Mouse (Mus musculus) E14TG2a.4 (cell line): Measurements from ENCODE around the gene Prom1.

Experiments used
- H3K27me3 ChIP-seq: 2 replicates; pipeline ENCODE4 v1.6.1; 2014; ENCODE audit warnings: low read length, control low read depth; ENCODE audit not compliant: insufficient read depth
- H3K36me3 ChIP-seq: 2 replicates; pipeline ENCODE4 v1.6.1; 2014; ENCODE audit warnings: low read length, control low read depth; ENCODE audit not compliant: insufficient read depth
- H3K4me1 ChIP-seq: replicated peaks from 2 replicates; pipeline ENCODE4 v1.6.1; 2014; ENCODE audit warnings: low read depth, low read length, control low read depth
- H3K4me3 ChIP-seq: replicated peaks from 2 replicates; pipeline ENCODE4 v1.5.1; 2014; ENCODE audit warnings: mild to moderate bottlenecking, low read length
- H3K9me3 ChIP-seq: 2 replicates; pipeline ENCODE4 v1.6.1; 2014; ENCODE audit warnings: low read length, control low read depth
- CTCF ChIP-seq: conservative IDR thresholded peaks from 2 replicates; pipeline ENCODE4 v1.5.1; 2014; ENCODE audit warnings: low read length
- NANOG ChIP-seq: IDR thresholded peaks from 2 replicates; pipeline ENCODE4 v1.6.1; 2014; ENCODE audit warnings: borderline replicate concordance, low read length, mixed read lengths
- POU5F1 ChIP-seq: IDR thresholded peaks from 2 replicates; pipeline ENCODE4 v1.6.1; 2014; ENCODE audit warnings: low read length, borderline replicate concordance

Prom1 gene

DNA sequence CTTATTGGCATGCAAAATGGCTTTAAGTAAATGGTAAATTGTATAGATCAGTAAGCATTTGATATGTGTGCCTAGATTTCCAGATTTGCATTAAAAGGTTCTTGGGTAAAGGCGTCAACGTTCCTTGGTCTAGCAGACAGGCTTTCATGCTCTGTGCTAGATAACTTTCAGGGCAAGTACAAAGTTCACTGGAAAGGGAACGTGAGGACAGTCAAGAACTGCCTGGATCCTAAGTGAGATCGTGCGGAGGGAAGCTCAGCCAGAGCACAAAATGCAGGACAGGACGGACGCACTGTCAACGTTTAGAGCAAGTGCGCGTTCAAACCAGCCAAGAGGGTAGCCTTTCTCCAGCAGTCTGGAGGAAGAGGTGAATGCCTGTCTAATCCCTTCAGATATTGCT lies 5.7 kb downstream of the Prom1 start:
- peaks cover 51% of the 10 kb centered on the region for H3K27me3 ChIP-seq
- TF ChIP-seq POU5F1 (no peak), CTCF (no peak), NANOG (no peak)
- H3K36me3 ChIP-seq, result peaks cover 4% of the 10 kb centered on the region; the same call in 1 of the 2 replicates
- H3K9me3 ChIP-seq, result no peaks in the 10 kb centered on the region
- H3K4me3 ChIP-seq, result no peak overlapping the region
- H3K4me1 ChIP-seq, result peaks cover 6% of the 10 kb centered on the region

DNA sequence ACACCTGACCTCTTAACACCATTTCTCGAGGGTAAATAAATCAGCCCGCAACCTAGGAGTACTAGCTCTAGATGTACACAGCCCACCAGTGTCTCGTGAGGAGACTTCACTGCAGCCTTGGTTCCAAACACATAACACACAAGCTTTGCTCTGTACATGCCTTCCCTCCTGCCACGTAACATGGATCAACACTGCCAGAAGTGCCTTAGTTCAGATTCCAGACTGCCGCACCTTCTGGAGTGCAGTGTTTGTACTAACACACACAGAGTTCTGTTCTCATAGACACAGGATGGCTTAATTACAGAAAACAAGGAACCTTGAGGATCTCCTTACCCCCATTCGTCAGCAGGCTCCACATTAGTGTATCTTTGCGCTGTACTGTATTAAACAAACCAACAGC lies 6.1 kb downstream of the Prom1 start:
- peaks cover 4% of the 10 kb centered on the region; the same call in 1 of the 2 replicates for H3K36me3 ChIP-seq
- H3K9me3 ChIP-seq, result no peaks in the 10 kb centered on the region
- peaks cover 47% of the 10 kb centered on the region for H3K27me3 ChIP-seq
- peaks cover 6% of the 10 kb centered on the region for H3K4me1 ChIP-seq
- TF ChIP-seq NANOG (no peak), POU5F1 (no peak), CTCF (no peak)
- no peak overlapping the region for H3K4me3 ChIP-seq

DNA sequence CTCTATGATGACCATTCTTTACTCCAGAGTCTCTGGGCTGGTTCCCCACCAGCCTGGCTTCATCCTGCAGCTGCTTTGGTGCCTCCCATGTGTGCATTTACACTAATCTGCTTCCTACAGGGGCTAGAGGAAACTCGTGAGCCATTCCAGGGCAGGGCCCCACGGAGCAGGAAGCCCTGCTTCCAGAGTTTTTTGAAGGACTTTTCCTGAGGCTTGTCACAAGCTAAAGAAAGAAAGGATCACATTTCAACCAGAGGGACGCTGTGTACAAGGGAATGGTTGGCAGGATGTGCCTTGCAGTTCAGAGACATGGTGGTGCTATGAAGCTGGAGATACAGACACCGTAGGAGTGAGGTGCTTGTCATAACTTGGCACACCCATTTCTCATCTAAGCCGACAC lies 14.8 kb downstream of the Prom1 start:
- Histone ChIP-seq H3K36me3 (no peaks in the 10 kb centered on the region), H3K27me3 (no peaks in the 10 kb centered on the region), H3K4me3 (no peak overlapping the region), H3K4me1 (peaks cover 15% of the 10 kb centered on the region), H3K9me3 (no peaks in the 10 kb centered on the region)
- TF ChIP-seq POU5F1 (no peak), CTCF (no peak), NANOG (no peak)

DNA sequence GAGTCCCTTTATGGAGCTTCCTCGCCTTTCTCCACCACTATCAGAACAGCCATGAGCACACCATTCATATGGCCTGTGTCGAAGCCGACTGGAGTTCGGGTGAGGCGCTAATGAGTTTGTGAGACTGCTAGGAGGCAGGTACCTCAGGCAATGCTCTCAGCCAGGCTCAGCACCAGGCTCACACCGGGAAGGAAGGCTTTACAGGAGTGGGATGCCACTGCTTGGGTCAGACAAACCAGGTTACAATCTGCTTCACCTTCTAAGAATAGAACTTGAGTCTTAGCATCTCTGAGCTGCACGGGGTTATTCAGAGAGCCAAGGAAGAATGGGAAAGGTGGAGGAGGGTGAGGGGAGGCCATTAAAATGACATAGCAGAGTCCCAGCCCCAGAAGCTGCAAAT lies 16.0 kb downstream of the Prom1 start:
- H3K4me3 ChIP-seq, result no peak overlapping the region
- TF ChIP-seq NANOG, result no peak
- no peak for TF ChIP-seq CTCF
- no peak for TF ChIP-seq POU5F1
- H3K27me3 ChIP-seq, result no peaks in the 10 kb centered on the region
- no peaks in the 10 kb centered on the region for H3K9me3 ChIP-seq
- H3K4me1 ChIP-seq, result peaks cover 15% of the 10 kb centered on the region
- H3K36me3 ChIP-seq, result no peaks in the 10 kb centered on the region

DNA sequence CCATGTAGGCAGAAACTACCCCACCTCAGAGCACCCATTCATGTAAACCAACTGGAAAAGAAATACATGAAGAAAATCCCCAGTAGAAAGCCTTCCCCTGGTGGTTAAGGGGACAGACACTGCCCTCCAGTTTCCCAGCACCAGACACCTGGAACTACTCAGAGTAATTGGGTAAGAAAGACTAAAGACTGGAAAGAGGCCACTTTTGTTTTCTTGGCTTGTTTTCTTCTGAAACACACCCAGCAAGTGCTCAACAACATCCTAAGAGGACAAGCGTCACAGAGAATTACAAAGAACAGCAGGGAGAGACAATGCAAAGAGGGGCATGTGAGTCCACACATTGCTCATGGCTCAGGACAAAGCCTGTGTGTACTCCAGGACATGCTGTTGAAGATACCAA lies 20.7 kb downstream of the Prom1 start:
- Histone ChIP-seq H3K4me3 (no peak overlapping the region), H3K36me3 (no peaks in the 10 kb centered on the region), H3K4me1 (peaks cover 15% of the 10 kb centered on the region), H3K27me3 (no peaks in the 10 kb centered on the region), H3K9me3 (no peaks in the 10 kb centered on the region)
- TF ChIP-seq POU5F1 (no peak), NANOG (no peak), CTCF (no peak)

DNA sequence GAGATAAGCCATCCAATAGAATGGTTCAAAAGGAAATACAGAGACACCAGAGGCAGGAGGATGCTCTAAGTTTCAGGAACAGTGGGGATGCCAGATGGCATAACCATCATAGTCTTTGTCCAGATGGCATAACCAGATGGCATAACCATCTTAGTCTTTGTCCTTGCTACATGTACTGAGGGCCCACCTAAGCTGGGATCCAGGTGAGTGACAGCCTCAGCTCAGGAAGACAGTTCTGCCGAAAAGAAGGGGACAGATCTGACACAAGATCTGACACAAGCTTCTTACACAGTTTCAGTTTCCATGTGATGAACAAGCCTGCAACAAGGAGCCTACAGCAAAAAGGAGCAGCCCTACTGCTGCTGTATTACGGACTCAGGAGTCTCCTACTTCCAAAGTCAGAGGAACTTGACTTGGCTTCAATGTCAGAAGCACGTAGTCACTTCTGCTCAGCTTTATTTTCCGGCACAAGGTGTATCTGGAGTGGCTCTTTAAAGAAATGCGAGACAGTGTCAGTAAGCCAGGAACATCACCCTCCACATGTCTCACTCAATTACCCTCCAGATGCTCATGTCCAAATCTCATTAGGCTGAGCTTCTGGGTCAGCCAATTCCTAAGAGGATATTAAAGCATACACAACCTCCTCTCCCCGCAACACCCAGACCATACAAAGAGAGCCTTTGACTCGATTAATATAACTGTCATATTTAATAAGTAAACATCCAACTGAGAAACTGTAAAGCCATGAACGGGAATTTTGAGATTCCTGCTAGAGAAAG lies 21.4 kb downstream of the Prom1 start:
- peaks cover 15% of the 10 kb centered on the region for H3K4me1 ChIP-seq
- no peaks in the 10 kb centered on the region for H3K36me3 ChIP-seq
- no peak for TF ChIP-seq CTCF
- TF ChIP-seq NANOG, result no peak
- TF ChIP-seq POU5F1, result no peak
- no peak overlapping the region for H3K4me3 ChIP-seq
- no peaks in the 10 kb centered on the region for H3K9me3 ChIP-seq
- H3K27me3 ChIP-seq, result no peaks in the 10 kb centered on the region

DNA sequence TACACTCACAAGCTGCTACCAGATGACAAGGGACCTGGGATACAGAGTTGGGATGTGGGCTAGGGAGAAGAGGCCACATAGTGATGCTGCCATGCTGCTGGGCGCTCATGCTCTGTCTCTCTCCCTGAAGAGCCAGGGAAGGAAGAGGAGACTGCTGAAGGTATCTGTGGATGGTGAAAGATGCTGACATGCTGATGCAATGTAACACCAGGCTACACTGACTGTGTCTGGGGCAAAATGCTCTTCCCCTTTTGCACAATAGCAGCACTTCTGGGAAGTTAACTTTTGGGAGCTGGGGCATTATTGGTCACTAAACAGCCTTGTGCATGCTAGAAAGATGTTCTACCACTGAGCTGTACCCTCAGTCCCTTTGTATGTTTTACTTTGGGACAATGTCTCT lies 26.4 kb downstream of the Prom1 start:
- Histone ChIP-seq H3K9me3 (no peaks in the 10 kb centered on the region), H3K36me3 (no peaks in the 10 kb centered on the region), H3K4me1 (0 out of 2 replicates have a peak, but pooled peaks cover 2% of the 10 kb centered on the region), H3K4me3 (no peak overlapping the region), H3K27me3 (no peaks in the 10 kb centered on the region)
- TF ChIP-seq CTCF (no peak), NANOG (no peak), POU5F1 (no peak)

GRCm38 (mm10) chr5:44073634-44074033 lies 28.2 kb downstream of the Prom1 start:
- no peaks in the 10 kb centered on the region for H3K9me3 ChIP-seq
- TF ChIP-seq POU5F1 (no peak), CTCF (no peak), NANOG (no peak)
- H3K4me3 ChIP-seq, result no peak overlapping the region
- no peaks in the 10 kb centered on the region for H3K36me3 ChIP-seq
- no peaks in the 10 kb centered on the region for H3K27me3 ChIP-seq
- 0 out of 2 replicates have a peak, but pooled peaks cover 2% of the 10 kb centered on the region for H3K4me1 ChIP-seq

GRCm38 (mm10) chr5:44070529-44071133 lies 31.2 kb downstream of the Prom1 start:
- Histone ChIP-seq H3K36me3 (no peaks in the 10 kb centered on the region), H3K4me1 (0 out of 2 replicates have a peak, but pooled peaks cover 2% of the 10 kb centered on the region), H3K9me3 (no peaks in the 10 kb centered on the region), H3K4me3 (no peak overlapping the region), H3K27me3 (no peaks in the 10 kb centered on the region)
- TF ChIP-seq CTCF (no peak), NANOG (no peak)
